Mouse (Mus musculus): ENCODE data around the gene Kif7.

DNA sequence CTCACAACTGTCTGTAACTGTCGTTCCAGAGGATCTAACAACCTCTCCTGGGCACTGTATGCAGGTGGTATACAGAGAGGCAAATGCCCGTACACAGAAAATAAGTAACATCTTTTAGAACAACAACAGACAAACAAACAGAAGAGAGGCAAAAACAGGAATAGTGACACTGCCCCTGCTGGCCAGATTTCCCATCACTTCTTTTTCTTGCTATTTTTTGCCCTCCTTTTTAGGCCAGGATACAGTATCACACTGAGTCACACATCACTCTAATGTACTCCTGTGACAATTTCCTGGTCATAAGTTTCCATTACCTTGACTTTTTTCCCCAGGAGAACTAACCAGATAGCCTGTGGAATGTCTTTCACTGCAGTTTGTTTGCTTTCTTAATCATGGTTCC, 40.8 kb upstream of the Kif7 start:
- TF ChIP-seq CTCF (IDR thresholded peaks at IDR 0.05) (peak; percentile 40), EP300 (IDR thresholded peaks at IDR 0.05) (no peak)
